Mouse (Mus musculus) C2C12 (cell line): ENCODE data around the gene Sema3a.
"Not testable (repeated sequence)": the region's sequence is repeated elsewhere in the genome, so short reads cannot be mapped to it uniquely, and the experiment has no call there.

ENCODE experiments used
- CTCF ChIP-seq: IDR thresholded peaks from one replicate; pipeline ENCODE4 v1.5.1; 2011; ENCODE audit not compliant: control insufficient read depth, insufficient read depth, insufficient read length
- MAX ChIP-seq: IDR thresholded peaks from one replicate; pipeline ENCODE4 v1.6.1; 2011; ENCODE audit warnings: mild to moderate bottlenecking, control low read depth

GRCm38 (mm10) chr5:13614575-13614974 is 489.4 kb downstream of the Sema3a start:
- TF ChIP-seq CTCF, MAX: not testable (repeated sequence)
